Mouse (Mus musculus): ENCODE measurements around the gene Trp53rka. TPM values are rescaled to one million over a fixed set of nuclear protein-coding genes. Genes with fewer than 3 reads are reported as not detected.

Trp53rka gene
- polyA plus RNA-seq, 1 experiment, result 21.8 TPM

GRCm38 (mm10) chr2:165509686-165510085 is 16.6 kb upstream of the Trp53rka start:
- TF ChIP-seq FOSL1 (IDR thresholded peaks at IDR 0.05; ENCODE audit: insufficient read depth, low read length, poor library complexity, severe bottlenecking), result no peak
- no peak for TF ChIP-seq MYOG (IDR thresholded peaks at IDR 0.05; ENCODE audit: control insufficient read depth, extremely low read depth, insufficient read length)
- Histone ChIP-seq H3K27me3 (ENCODE audit: control insufficient read depth, insufficient read depth, insufficient read length) (peaks cover 38% of the 10 kb centered on the region), H3K79me2 (ENCODE audit: control insufficient read depth, insufficient read depth) (no peaks in the 10 kb centered on the region), H3K79me3 (ENCODE audit: low read depth) (no peaks in the 10 kb centered on the region), H3ac (ENCODE audit: control insufficient read depth, insufficient read length, low read depth) (no peak overlapping the region), H3K36me3 (ENCODE audit: control insufficient read depth, insufficient read depth) (no peaks in the 10 kb centered on the region), H3K4me3 (ENCODE audit: insufficient read depth, poor library complexity, severe bottlenecking) (no peak overlapping the region)

- Histone ChIP-seq H3K4me3 (ENCODE audit: insufficient read depth, poor library complexity, severe bottlenecking) (no peak within 1 kb of the TSS), H3K79me3 (ENCODE audit: low read depth) (no peaks in the 10 kb centered on the region), H3ac (ENCODE audit: control insufficient read depth, insufficient read length, low read depth) (no peak within 1 kb of the TSS), H3K36me3 (ENCODE audit: control insufficient read depth, insufficient read depth) (no peaks in the 10 kb centered on the region), H3K79me2 (ENCODE audit: control insufficient read depth, insufficient read depth) (no peaks in the 10 kb centered on the region), H3K27me3 (ENCODE audit: control insufficient read depth, insufficient read depth, insufficient read length) (peaks cover 58% of the 10 kb centered on the region)
- TF ChIP-seq MYOG (IDR thresholded peaks at IDR 0.05; ENCODE audit: control insufficient read depth, extremely low read depth, insufficient read length) (no peak), CTCF (IDR thresholded peaks at IDR 0.05; ENCODE audit: control insufficient read depth, insufficient read depth, insufficient read length) (no peak), CEBPB (IDR thresholded peaks at IDR 0.05; ENCODE audit: low read depth) (no peak), MAX (IDR thresholded peaks at IDR 0.05) (no peak), FOSL1 (IDR thresholded peaks at IDR 0.05; ENCODE audit: insufficient read depth, low read length, poor library complexity, severe bottlenecking) (no peak)
Measured at GRCm38 (mm10) chr2:165503259-165504203, 10.4 kb upstream of the Trp53rka start, which contains the start of gene Slc2a10. Gene Slc2a10, plus strand, starts transcription at chr2:165503787.

DNA sequence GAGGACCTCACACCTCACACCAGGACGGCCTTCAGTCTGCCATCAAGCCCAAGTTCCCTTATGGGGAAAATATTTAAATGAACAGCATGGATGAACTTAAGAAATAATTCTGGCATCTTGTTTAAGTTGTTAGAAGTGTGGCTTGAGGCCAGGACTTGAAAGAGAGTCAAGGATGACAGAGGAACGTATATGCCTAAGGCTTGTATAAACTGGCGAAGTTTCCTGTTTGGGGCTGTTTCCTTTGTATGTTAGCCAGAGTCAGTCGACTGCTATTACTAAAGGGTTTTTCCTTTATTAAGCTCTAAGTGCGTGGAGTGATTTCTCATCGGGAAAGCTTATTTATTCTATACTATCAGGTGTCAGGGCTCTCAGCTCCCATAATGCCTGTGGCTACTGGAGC is 5.7 kb upstream of the Trp53rka start:
- Histone ChIP-seq H3K36me3 (ENCODE audit: control insufficient read depth, insufficient read depth) (no peaks in the 10 kb centered on the region), H3K27me3 (ENCODE audit: control insufficient read depth, insufficient read depth, insufficient read length) (peaks cover 35% of the 10 kb centered on the region), H3K79me3 (ENCODE audit: low read depth) (no peaks in the 10 kb centered on the region), H3K4me3 (ENCODE audit: insufficient read depth, poor library complexity, severe bottlenecking) (no peak overlapping the region), H3ac (ENCODE audit: control insufficient read depth, insufficient read length, low read depth) (no peak overlapping the region), H3K79me2 (ENCODE audit: control insufficient read depth, insufficient read depth) (no peaks in the 10 kb centered on the region)
- TF ChIP-seq MAX (IDR thresholded peaks at IDR 0.05) (no peak), CTCF (IDR thresholded peaks at IDR 0.05; ENCODE audit: control insufficient read depth, insufficient read depth, insufficient read length) (no peak), MYOG (IDR thresholded peaks at IDR 0.05; ENCODE audit: control insufficient read depth, extremely low read depth, insufficient read length) (no peak), FOSL1 (IDR thresholded peaks at IDR 0.05; ENCODE audit: insufficient read depth, low read length, poor library complexity, severe bottlenecking) (no peak), USF1 (IDR thresholded peaks at IDR 0.05; ENCODE audit: low read depth) (no peak), CEBPB (IDR thresholded peaks at IDR 0.05; ENCODE audit: low read depth) (no peak), MYOD1 (IDR thresholded peaks at IDR 0.05; ENCODE audit: control insufficient read depth, insufficient read length, low read depth) (no peak)

DNA sequence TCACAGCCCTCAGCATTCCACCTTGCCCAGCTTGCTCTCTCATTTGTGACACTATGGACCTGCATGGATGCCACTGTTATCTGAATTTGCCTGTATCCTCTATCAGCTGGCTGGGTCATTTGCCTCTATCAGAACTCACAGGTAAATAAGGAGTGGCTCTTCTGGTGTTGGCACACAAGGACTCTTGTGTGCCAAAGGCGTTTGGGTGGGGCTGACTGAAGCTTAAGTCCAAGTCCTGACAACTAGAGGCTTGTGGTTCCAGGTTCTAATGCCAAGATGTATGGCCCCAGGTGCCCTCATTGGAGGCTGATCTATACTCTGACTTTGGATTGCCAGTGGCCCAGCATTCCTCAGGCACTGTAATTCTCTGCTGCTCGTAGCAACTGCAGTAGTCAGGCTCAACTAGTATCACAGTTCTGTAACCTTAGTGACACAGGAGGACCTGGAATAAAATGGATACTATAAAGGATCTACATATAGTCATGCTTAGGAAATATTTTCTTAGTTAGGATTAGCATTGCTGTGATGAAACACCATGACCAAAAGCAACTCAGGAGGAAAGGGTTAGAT is 4.7 kb upstream of the Trp53rka start:
- peaks cover under 1% of the 10 kb centered on the region for H3K79me3 ChIP-seq (ENCODE audit: low read depth)
- H3K27me3 ChIP-seq (ENCODE audit: control insufficient read depth, insufficient read depth, insufficient read length), result peaks cover 25% of the 10 kb centered on the region
- H3K79me2 ChIP-seq (ENCODE audit: control insufficient read depth, insufficient read depth), result peaks cover 9% of the 10 kb centered on the region
- no peaks in the 10 kb centered on the region for H3K36me3 ChIP-seq (ENCODE audit: control insufficient read depth, insufficient read depth)
- no peak overlapping the region for H3K4me3 ChIP-seq (ENCODE audit: insufficient read depth, poor library complexity, severe bottlenecking)
- H3ac ChIP-seq (ENCODE audit: control insufficient read depth, insufficient read length, low read depth), result no peak overlapping the region
- TF ChIP-seq MAX (IDR thresholded peaks at IDR 0.05) (no peak), MYOD1 (IDR thresholded peaks at IDR 0.05; ENCODE audit: control insufficient read depth, insufficient read length, low read depth) (no peak), USF1 (IDR thresholded peaks at IDR 0.05; ENCODE audit: low read depth) (no peak), MYOG (IDR thresholded peaks at IDR 0.05; ENCODE audit: control insufficient read depth, extremely low read depth, insufficient read length) (no peak), CTCF (IDR thresholded peaks at IDR 0.05; ENCODE audit: control insufficient read depth, insufficient read depth, insufficient read length) (no peak), FOSL1 (IDR thresholded peaks at IDR 0.05; ENCODE audit: insufficient read depth, low read length, poor library complexity, severe bottlenecking) (no peak), CEBPB (IDR thresholded peaks at IDR 0.05; ENCODE audit: low read depth) (no peak)

GRCm38 (mm10) chr2:165496251-165496650 is 3.1 kb upstream of the Trp53rka start:
- no peak for TF ChIP-seq FOSL1 (IDR thresholded peaks at IDR 0.05; ENCODE audit: insufficient read depth, low read length, poor library complexity, severe bottlenecking)
- TF ChIP-seq MYOG (IDR thresholded peaks at IDR 0.05; ENCODE audit: control insufficient read depth, extremely low read depth, insufficient read length), result no peak
- no peak for TF ChIP-seq CTCF (IDR thresholded peaks at IDR 0.05; ENCODE audit: control insufficient read depth, insufficient read depth, insufficient read length)
- no peak for TF ChIP-seq USF1 (IDR thresholded peaks at IDR 0.05; ENCODE audit: low read depth)
- no peak for TF ChIP-seq MYOD1 (IDR thresholded peaks at IDR 0.05; ENCODE audit: control insufficient read depth, insufficient read length, low read depth)
- no peak for TF ChIP-seq CEBPB (IDR thresholded peaks at IDR 0.05; ENCODE audit: low read depth)
- TF ChIP-seq MAX (IDR thresholded peaks at IDR 0.05), result no peak
- Histone ChIP-seq H3K4me3 (ENCODE audit: insufficient read depth, poor library complexity, severe bottlenecking) (no peak overlapping the region), H3K79me3 (ENCODE audit: low read depth) (peaks cover 8% of the 10 kb centered on the region), H3K36me3 (ENCODE audit: control insufficient read depth, insufficient read depth) (no peaks in the 10 kb centered on the region), H3ac (ENCODE audit: control insufficient read depth, insufficient read length, low read depth) (no peak overlapping the region), H3K27me3 (ENCODE audit: control insufficient read depth, insufficient read depth, insufficient read length) (peaks cover 20% of the 10 kb centered on the region), H3K79me2 (ENCODE audit: control insufficient read depth, insufficient read depth) (peaks cover 21% of the 10 kb centered on the region)

Measured in C2C12 (cell line).